Mouse (Mus musculus) cerebellum, adult 9-11 months (tissue): Measurements from ENCODE around the gene Rtn4rl1.
"Not testable (repeated sequence)": the region's sequence is repeated elsewhere in the genome, so short reads cannot be mapped to it uniquely, and the experiment has no call there.

Source experiments
- DNase-seq: peaks from one replicate; pipeline ENCODE4 v3.0.0; 2022

The Rtn4rl1 gene

DNA sequence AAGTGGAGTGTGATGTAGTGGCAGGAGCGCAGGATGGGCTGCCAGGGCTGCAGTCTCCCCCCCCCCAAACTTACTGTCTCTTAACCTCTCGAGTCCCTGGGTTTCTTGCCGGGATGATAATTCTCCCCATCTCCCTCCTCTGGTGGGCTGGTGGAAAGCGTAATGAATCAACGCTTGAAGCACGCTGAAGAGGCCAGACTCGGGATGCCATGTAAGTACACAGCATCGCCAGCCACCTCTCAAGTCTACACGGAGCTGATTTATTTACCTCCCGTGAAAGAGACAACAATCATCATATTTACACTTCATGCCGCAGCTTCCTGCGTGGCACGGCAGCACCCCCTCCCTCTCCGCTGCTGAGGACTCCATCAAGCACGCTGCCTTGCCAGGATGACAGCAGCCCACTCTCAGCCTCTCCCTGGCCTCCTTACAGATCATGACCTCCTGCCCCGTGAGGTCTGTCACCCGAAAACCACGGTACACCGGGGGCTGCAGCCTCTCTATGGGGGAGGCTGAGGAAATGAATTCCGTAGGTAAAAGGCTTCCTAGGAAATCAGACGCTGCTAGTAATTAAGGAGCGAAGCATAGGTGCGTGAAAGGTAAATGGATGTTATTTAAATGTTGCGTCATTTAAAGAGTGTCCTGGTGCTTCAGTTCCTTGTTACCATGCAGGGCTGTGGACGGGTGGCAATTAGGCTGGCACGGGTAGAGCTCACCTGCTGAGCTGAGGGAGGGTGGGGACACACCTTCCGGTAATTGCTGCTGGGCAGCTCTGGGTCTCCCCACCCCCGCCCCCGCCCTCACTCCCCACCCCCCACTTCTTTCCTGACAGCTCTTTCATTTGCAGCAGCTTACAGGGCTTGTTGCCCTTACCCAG is 88.0 kb downstream of the Rtn4rl1 start:
- peak; percentile 56 for DNase-seq

DNA sequence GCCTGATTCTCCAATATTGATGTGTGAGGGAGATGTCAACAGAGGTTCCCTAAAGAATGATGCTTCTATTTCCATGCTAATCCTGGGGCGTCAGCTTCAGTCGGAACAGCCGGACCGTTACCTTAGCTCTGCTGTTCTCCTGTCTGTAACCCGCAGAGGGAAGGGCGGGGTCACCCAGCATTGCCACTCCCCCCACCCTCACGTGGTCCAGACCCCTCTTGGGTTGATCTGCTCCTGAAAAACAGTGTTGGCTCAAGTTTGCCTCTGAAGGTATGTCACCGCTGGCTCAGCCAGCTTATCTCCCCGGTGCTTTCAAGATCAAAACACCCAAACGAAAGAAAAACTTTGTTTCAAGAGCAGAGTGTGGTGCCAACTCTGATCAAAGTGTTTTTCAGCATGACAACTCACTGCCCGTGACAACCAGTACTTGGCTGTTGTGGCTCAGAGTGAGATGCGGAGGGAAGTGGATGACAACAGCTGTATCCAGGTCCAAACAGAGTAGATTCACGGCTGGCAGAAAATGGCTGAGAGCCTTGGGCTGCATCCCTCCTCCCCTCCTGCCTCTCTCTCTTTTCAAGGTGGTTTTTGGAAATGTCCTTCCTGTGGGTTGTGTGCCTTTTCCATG is 89.0 kb downstream of the Rtn4rl1 start:
- DNase-seq: peak; percentile 66

DNA sequence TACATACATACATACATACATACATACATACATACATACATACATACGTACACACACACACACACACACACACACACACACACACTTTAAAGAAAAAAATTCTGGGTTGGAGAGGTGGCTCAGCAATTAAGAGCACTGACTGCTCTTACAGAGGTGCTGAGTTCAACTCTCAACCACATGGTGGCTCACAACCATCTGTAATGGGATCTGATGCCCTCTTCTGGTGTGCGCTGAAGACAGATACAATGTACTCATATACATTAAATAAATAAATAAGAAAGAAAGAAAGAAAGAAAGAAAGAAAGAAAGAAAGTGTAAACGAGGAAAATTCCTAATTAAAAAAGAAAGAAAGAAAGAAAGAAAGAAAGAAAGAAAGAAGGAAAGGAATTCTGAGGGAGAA is 90.2 kb downstream of the Rtn4rl1 start:
- not testable (repeated sequence) for DNase-seq

DNA sequence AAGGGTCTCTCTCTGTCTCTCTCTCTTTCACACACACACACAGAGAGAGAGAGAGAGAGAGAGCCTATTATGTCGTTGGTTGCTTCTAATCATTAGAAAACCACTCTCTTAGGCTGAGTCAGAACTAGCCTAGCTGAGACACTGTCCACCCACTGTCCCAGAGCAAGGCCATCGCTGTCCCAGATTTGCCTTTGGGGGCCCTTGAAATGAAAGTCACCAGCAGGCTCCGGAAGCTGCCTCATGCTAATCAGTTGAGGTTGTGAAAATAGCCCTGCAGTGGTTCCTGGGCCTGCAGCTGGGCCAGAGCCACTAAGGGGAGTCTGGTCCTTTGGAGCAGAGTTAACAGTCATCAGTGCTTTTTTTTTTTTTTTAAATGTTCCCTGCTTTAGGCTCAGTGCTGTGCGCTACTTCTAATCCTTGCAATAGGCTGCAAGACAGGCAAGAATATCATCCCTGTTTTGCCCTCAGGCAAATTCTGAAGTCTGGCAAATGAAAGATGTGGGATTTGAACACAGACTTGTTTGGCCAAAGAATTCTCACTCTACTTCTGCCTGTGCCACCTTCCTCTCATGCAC is 92.4 kb downstream of the Rtn4rl1 start:
- no peak for DNase-seq

DNA sequence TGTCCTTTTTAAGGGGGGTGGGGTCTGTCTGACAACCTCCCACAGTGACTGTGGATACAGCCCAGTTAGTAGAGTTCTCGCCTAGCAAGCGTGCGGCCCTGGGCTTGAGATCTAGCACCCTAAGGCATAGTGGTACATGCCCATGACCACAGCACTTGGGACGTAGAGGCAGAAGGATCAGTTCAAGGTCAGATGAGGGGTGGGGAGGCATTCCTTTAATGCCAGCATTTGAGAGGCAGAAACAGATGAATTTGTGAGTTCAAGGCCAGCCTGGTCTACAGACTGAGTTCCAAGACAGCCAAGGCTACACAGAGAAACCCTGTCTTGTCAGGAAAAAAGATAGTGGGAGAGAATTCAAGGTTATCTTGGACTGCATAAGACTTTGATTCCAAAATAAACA is 93.3 kb downstream of the Rtn4rl1 start:
- no peak for DNase-seq

DNA sequence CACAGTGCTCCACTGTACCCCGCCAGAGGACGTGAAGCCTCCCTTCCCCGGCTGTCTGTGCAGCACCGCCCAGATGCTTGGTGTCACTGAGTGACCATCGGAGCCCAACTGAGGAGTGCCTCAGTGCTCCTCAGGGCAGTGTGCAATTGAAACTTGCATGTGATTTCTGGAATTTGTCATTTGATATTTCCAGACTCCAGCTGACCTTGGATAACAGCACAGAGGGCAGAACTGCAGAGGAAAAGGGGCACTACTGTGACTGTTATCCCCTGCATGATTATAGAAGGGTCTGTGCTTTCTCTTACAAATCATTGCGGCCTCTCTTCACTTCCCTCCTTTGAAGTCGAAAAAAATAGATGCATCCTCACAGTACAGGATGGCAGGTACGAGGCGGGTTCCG is 94.4 kb downstream of the Rtn4rl1 start:
- DNase-seq: no peak

DNA sequence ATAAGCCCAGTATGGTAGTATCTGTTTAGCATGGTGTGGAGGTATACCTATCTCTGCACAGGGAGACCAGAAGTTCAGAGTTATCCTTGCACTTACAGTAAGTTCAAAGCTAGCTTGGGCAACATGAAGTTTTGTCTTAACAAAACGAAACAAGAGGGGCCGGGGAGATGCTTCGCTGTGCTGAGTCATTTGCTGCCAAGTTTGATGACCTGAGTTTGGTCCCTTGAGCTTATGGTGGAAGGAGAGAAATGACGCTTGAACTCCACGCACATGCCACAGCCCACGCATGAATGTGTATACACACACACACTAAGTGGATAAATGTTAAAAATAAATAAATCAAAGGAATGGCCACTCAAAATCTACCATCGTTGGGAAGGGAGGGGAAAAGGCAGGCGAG is 94.9 kb downstream of the Rtn4rl1 start:
- DNase-seq: no peak

DNA sequence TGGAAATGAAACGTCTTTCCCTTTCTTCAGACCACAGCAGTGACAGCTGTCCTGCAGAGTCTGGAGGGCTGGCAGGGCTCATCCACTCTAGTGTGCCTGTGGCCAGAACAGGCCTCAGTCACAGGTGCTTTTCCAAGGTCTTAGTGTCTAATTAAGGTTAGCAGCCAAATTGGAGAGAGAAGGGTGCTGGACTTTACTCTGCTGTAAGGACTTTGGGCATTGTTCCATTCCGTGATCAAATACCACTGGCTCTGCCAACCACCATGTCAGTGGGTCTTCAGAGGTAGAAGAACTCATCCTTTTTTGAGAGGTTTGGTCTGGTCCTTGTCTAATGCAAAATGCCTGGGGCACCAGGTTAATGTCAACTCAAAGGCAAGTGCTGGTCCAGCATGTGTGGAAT is 95.5 kb downstream of the Rtn4rl1 start:
- no peak for DNase-seq

DNA sequence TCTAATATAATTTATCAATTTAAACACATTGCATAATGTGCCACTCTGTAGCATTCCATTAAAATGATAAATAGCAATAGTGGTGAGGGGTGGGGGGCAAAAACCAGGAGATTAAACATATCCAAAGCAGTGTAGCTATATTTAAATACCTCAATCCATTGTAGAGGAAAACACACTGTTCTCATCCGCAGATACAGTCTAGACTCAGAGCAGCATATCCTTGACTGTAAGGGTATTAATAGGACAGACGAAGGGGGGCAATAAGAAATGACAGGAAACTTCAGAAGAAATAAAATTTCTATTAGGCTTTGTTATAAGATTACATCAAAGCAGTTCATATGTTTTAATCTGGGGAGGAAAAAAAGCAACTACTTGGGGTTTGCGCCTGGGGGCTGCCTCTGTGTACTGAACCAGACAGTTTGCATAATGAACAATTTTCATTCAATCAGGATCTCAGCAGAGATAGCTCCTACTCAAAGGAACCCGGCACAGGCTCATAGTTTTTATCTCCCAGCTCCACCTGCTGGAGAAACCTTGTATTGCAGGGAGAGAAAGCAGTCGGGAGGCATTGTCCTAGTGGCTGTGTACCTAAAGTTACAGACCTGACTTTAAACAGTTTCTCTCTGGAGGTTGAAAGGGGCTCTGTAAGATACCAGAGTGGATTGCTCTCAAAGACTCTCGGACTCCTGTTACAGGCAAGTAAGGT is 97.1 kb downstream of the Rtn4rl1 start:
- peak; percentile 87 for DNase-seq

DNA sequence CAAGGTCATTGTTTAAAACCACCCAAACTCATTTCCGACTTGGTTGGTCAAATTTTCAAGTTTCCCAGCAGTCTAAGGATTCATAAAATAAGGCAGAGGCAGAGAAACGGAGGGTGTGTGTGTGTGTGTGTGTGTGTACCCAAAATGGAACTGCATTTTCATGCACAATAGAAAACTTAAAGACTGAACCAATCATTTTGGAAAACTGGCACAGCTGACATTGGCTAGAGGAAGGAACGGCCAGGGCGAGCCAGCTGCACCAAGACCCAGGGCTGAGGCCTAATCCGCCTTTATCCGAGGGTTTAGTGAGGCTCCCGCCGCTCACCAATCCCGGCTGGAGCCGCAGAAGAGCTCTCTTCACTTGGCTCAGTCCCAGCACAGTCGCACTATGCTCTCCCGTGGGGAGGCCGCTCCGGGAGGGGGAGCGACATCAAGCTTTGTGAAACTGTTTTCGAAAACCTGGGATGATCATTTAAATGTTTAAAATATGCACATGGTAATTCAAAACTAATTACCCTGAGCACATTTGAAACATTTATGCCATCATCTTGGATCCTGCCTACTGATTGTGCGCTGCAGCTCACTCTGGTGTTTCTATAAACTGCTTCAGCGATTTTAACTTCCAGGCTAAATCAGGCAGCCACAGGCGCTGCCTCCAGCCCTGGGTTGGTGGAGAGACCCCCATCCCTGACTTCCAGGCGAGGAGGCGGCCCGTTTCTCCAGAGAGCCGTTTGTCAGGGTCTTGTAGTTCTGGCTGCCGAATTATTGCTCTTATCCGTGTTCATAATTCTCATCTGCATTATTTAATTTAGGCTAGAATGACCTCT is 98.0 kb downstream of the Rtn4rl1 start:
- DNase-seq: no peak

DNA sequence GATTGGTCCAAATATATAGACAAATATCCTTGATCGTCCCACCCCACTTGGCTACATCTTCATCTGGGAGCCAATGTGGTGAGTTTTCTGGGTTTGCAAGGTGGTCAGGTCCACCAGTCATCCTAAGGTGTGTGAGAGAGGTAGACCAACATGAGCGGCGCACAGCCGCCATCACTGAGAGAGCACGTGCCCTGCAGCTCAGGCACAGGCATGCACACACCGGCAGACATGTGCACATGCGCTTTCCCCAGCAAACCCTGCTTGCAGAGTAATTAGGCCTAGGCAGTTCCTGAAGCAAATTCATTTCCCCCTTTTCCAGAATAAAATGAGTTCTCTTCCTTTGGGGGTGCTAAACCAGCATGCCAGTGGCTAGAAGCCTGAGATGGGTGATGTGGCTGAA is 98.7 kb downstream of the Rtn4rl1 start:
- DNase-seq: no peak

DNA sequence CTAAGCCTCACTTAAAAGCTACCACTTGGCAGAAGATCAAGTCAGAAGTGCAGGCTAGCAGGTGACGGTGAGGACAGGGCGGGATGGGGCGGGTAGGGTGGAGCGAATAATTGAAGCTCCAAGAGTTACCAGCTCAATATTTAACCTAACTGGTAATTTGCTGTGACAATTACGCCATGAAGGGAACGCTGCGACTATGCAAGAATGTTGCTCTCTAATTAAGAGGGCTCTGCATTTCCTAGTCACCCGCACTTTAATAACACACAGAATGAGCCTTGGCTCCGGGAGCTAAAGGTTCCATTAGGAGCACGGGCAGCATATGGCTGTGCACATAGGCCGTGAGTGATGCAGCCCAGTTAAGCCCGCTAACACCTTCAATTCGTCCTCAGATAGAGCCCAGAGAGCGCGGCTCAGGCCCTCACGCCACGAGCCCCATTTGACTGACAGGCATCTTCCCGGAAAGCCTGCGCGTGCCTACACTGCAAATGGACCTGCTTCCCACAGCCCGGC is 100.3 kb downstream of the Rtn4rl1 start:
- no peak for DNase-seq

DNA sequence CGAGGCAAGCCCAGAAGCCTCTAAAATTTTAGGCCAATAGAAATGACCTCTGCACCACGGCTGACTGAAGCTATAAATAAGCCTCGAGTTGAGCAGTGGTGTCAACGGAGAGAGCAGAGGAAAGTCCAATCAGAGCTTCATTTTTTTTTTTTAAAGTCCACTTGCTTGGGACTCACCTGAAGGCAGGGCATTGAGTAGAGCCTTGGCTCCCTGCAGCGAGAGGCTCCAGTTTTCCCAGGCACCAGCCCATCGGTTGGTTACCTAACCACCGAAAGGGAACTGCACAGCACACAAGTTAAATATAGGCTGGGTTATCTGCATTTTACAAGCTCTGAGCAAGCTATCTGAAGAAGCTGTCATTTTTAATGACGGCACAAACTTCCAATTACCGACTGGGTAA is 101.3 kb downstream of the Rtn4rl1 start:
- DNase-seq: no peak

DNA sequence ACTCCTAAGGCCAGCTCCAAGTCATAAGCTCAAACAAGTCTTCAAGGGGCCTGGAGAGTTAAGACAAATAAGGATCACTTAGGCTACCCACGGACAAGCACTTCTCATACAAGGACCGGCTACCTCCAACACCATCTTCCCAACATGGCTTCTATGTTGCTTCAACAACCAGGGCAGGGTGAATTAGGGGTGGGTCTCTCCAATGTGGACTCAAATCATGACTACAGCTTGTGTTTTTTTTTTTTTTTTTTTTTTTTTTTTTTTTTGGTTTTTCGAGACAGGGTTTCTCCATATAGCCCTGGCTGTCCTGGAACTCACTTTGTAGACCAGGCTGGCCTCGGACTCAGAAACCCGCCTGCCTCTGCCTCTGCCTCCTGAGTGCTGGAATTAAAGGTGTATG is 102.0 kb downstream of the Rtn4rl1 start:
- DNase-seq: not testable (repeated sequence)

DNA sequence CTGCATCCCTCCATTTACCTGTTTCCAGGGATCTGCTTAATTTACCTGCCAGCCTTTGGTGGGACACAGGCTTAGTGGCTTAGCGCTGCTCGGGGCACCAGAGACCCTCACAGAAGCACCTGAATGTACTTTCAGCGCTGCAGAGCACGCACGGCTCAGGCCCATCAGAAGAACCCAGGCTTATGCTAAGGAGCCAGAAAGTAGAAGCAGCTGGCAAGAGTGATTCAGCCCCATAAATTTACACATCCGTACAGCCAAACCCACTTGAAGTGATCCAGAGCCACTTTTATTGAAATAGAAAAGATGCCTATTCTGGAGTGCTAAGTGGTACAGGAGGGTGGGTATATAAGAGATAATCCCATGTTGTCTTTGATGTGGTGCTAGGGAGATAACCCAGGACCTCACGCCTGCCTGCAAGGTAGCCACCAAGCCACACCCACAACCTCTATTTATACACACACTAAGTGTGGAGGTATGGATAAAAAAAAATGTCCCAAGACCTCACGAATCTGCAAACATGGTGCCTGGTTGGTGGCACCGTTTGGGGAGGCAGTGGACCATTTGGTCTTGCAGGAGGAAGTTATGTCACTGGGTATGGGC is 102.9 kb downstream of the Rtn4rl1 start:
- DNase-seq: no peak

DNA sequence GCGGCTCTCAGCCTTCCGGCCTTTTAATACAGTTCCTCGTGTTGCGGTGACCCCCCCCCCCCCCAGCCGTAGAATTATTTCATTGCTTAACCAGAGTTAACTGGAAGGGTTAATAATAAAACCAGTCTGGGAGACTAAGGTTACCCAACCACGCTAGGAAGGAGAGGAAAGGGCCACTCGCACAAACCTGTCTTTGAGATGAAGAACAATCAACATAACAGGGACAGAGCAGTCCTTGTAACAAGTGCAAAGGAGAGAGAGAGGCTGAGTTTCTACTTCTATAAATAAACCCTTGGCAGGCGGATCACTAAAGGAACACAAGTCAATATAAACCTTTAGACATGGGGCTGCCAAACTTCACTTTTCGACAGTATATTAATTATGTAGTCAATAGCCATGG is 104.0 kb downstream of the Rtn4rl1 start:
- DNase-seq: no peak

DNA sequence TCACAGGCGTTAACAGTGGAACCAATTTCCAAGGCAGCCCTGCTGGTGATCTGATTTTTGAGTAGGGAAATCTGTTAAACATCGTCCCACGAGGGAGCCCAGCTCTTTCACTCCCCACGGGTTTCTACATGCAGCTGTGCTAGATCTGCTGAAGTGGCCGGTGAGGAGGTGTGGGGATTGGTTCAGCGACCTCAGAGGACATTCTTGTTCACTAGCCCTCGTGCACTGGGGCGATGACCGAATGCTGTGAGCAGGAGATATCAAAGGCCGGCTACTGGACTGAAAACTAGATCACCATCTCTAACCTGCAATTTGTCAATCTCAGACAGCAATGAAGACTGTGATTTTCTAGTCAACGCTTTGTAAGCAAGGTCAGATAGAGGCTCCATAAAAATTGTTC is 104.9 kb downstream of the Rtn4rl1 start:
- DNase-seq: no peak

DNA sequence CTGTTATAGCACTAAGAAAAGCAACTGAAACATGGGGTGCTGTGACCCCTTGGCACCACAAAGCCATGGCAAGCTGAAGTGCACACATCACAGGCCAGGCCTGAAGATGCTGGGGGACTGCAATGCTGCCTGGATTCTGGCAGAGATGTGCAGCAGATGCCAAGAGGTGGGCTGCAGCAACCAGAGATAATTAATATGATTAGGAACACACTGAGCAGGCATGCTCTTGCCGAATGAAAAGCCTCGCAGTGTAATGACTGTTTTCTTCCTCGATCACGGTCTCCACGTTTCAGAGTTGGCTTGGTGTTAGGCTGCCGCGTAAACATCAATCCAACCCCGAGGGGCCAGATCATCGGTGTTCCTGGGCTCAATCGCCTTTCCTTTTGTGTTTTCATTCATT is 106.2 kb downstream of the Rtn4rl1 start:
- DNase-seq: no peak

DNA sequence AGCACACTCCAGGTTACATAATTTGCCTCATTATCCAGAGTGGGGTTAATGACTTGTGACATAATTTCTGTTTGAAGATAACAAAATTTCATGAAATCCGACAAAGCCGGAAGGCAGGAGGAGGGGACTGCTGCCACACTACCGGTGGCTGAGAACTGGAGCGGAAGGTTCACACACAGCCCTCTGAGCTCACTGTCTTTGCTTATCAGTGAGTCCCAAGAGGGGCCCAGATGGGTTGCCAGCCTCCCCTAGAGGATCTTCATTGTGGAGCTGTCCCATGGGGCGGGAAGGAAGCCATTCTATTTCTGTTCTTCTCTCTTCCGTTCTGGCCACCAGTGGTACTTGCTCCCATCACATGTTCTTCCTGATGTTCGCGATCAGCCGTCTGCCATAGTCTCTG is 107.4 kb downstream of the Rtn4rl1 start:
- DNase-seq: no peak

DNA sequence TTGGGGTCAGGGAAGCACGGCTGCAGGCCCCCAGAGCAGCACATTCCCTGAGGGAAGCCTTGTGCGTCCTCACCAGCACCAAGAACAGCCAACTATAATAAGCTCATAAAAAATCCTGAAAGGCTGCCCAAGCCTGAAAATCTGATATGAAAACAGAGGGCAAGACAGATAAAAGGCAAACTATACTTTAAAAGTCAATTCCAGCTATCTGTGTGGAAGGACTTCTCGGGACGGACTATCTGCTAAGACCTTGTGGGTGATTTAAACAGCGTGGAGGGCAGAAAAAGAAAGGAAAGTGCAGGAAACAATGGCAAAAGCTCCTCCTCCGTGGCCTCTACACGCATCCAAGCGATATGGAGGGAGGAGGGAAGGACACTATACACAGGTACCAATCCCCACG is 111.2 kb downstream of the Rtn4rl1 start:
- no peak for DNase-seq

DNA sequence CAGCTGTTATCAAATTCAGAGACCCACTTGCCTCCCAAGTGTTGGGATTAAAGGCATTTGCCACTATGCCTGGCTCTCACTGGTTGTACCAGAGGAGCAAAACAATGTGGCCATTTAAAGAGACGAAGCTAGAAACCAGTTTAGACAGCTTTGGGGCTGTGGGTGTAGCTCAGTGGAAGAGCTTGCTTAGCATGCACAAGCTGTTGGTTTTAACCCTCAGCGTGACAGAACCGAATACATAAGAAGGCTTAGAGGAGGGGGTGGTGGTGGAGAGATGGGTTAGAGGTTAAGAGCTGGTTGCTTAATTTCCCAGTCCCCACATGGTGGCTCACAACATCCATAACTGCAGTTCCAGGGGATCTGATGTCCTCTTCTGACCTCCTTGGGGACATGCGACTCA is 115.1 kb downstream of the Rtn4rl1 start:
- DNase-seq: no peak

DNA sequence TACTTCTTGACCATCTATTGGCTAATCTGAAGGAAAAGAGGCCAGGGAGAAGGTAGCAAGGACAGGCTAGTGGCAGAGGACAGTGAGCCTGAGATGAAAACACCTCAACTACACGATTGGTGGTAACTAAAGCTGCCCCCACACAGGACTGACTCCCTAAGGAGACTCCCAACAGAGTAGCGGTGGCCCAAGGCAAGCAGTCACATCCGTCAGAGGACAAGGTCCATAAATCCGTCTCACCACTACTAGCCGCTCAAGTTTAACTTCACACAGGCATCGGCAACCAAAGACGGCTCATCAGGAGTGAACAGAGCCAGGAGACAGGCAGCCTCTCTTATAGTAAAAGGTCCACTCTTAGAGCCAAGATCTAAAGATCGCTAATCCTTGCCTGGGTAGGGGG is 117.2 kb downstream of the Rtn4rl1 start:
- no peak for DNase-seq
